Mouse (Mus musculus) frontal cortex, adult 2 months (tissue): ENCODE measurements around the gene Vcp. TPM values are rescaled to one million over a fixed set of nuclear protein-coding genes. Genes with fewer than 3 reads are reported as not detected.

ENCODE experiments used
- DNase-seq, 2 experiments: peaks; one replicate each; pipeline ENCODE4 v3.0.0; 2022; ENCODE audit warnings: low spot score in 1 of 2; ENCODE audit errors: extremely low spot score in 1 of 2
- polyA plus RNA-seq: library from polyadenylated mRNA; depleted of rRNA; stranded (reverse); fragments of >200 nt; gene quantifications from 2 replicates; pipeline ENCODE4 v1.2.3, GENCODE M21; 2012; rRNA removed

Gene Vcp
- polyA plus RNA-seq, 1 experiment: 193 TPM

GRCm38 (mm10) chr4:42949051-42949675 is 51.1 kb downstream of the Vcp start:
- no peak for DNase-seq

GRCm38 (mm10) chr4:42948527-42948926 is 51.8 kb downstream of the Vcp start:
- DNase-seq: no peak

DNA sequence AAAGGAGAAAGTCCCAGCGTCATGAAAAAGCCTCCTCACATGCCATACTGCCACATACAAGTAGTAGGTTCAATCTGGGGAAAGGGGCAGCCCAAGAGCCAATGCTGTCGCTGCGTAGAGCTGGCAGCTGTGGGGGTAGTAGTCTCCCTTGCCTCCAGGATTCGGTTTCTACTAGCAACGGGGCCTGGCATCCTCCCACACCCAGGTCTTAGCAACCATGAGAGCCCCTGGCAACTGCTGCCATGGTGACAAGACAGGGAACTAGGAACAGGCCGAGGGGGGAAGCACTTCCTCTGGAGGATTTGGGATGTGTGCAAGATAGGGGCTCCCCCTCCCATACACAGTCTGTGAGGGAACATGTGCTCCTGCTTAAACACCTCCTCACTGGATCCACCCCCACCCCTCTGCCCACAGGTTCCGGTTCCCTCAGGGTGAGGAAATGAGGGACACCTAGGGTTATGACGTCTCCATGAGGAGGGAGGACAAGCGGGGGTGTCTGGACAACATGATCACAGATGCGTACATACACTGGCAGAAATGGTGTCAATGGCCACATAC is 53.5 kb downstream of the Vcp start:
- DNase-seq: peak; percentile 94 to 95

DNA sequence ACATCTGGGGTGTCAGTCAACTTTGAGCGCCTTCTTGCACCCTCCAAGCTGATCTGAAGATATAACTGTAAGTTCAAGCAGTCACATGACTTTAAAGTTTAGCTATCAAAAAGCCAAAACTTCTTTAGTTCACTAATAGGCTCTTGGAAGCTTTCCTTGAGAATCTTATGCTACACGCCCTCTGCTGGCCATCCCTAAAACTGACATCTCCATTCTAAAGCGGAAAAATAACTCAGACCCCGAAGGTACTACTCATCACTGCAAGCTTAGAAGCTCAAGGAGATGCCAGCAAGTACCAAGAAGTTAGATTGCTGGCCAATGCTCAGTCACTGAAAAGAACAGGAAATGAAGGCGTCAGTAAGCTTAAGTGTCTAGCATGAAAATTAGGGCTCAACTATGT is 54.4 kb downstream of the Vcp start:
- DNase-seq: peak; percentile 63 to 89

- DNase-seq: peak in 1 of 2 experiments; percentile 72
Observed at GRCm38 (mm10) chr4:42945445-42945844, 54.9 kb downstream of the Vcp start.

DNA sequence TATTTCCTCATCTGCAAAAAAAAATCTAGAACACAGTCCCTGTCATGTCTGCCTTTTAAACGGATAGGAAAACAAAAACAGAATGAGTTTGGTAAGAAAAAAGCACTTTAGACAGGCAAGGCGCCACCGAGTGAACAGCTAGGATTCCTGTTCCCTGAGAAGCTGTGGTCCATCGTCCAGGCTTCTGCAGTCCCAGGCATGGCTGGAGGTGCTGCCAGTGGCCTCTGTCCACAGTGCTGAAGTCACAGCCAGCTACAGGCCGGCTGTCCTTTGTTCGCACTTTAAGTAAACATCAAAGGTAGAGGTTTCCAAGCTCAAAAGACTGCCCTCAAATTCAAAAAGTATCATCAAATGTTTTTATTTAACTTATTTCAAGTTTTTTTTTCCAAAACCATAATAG is 55.3 kb downstream of the Vcp start:
- no peak for DNase-seq

- DNase-seq: no peak
Observed at GRCm38 (mm10) chr4:42944185-42944584, 56.1 kb downstream of the Vcp start.

DNA sequence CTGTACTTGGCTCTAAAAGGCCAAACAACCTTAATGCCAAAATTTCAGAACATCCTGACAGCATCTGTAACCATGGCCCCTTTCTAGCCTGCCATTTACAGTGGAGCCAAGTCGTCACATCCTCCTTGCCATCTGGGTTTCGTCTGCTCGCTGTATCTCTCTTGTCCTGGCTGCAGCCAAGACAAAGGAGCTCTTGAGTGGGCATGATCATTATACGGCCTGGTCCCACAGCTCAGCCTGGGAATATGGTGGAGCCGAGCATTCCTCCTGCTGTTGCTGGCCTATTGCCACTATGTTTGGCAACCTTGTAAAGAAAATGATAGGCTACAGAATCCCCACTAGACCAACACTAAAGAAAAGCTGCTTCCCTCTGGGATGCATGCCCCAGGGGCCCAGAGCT is 57.0 kb downstream of the Vcp start:
- DNase-seq: no peak

- DNase-seq: peak in 1 of 2 experiments; percentile 69
Observed at GRCm38 (mm10) chr4:42941396-42941795, 58.9 kb downstream of the Vcp start.

GRCm38 (mm10) chr4:42933630-42934029 is 66.7 kb downstream of the Vcp start:
- peak; percentile 31 to 71 for DNase-seq

DNA sequence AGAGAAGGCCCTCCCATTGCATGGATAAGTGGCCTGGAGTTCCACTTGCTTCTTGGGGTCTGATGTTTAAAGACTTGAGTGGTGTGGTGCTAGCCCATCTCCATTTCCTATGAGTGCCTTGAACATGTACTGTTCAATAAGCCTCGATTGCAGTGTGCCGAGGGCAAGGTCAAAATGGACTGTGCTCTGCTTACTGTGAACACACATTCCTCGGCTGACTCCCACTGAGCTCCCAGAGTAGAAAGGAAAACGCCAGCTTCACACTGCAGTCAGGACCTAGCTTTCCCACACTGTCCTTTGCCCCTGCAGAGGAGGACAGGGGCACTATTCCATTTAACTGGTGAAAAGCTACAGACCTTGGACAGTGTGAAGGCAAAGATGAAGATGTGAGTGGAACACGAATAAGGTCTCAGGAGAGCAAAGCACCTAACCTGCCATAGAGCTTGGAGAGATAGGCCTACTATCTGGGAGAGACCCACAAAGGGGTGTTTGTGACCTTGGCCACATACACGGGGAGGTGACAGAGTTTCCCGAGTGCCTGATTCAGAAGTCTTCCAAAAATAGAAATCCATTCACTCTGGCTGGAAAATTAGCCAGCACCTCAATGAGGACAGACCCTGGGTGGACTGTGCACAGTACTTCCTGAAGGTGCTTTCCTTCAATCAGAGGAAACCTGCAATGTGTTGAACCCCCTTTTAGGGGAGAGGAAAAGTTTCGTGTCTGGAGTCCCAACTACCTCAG is 67.9 kb downstream of the Vcp start:
- DNase-seq: no peak

Other genes with a start within 250 kb of the Vcp start
- 1.4 and 2.8 TPM in 2 replicates for gene Ccl19, start 243.9 kb downstream of the Vcp start, polyA plus RNA-seq
- gene Ccl21a, start 226.5 kb downstream of the Vcp start, polyA plus RNA-seq: 0.12 and 1.3 TPM in 2 replicates
- gene Fam205a1, start 146.6 kb downstream of the Vcp start, polyA plus RNA-seq: 0.11 and 0.18 TPM in 2 replicates
- 0.14 TPM in 1 of 2 replicates, not detected in the other for gene Gm12394, start 143.7 kb downstream of the Vcp start, polyA plus RNA-seq
- gene Fam205c, start 126.3 kb downstream of the Vcp start, polyA plus RNA-seq: 0.22 TPM in 1 of 2 replicates, not detected in the other
- gene Phf24, start 83.8 kb downstream of the Vcp start, polyA plus RNA-seq: 175 and 199 TPM in 2 replicates
- gene Dnajb5, start 50.7 kb downstream of the Vcp start, polyA plus RNA-seq: 126 and 151 TPM in 2 replicates
- 0.11 and 0.18 TPM in 2 replicates for gene 1700022I11Rik, start 30.9 kb downstream of the Vcp start, polyA plus RNA-seq
- 19.7 and 23.2 TPM in 2 replicates for gene Fancg, start 10.0 kb upstream of the Vcp start, polyA plus RNA-seq
- gene Pigo, start 25.3 kb upstream of the Vcp start, polyA plus RNA-seq: 20.7 and 23.0 TPM in 2 replicates
- 106 and 107 TPM in 2 replicates for gene Stoml2, start 31.2 kb upstream of the Vcp start, polyA plus RNA-seq
- gene Fam214b, start 45.7 kb upstream of the Vcp start, polyA plus RNA-seq: 31.7 and 37.3 TPM in 2 replicates
- 45.8 and 54.2 TPM in 2 replicates for gene Unc13b, start 58.4 kb upstream of the Vcp start, polyA plus RNA-seq